Mouse (Mus musculus) left cerebral cortex, postnatal 10 days (tissue): ENCODE data around the gene Zfp414. TPM values are rescaled to one million over a fixed set of nuclear protein-coding genes. Genes with fewer than 3 reads are reported as not detected.
"Not testable (repeated sequence)": the region's sequence is repeated elsewhere in the genome, so short reads cannot be mapped to it uniquely, and the experiment has no call there.

Source experiments
- DNase-seq, 2 experiments: peaks; one replicate each; pipeline ENCODE4 v3.0.0; 2021 to 2022; ENCODE audit warnings: low spot score in 2 of 2, mixed read lengths in 1 of 2; ENCODE audit errors: extremely low spot score in 1 of 2
- intact Hi-C: fragments of 180-260 bp; cut with DNase I; formaldehyde crosslinking; loops from one replicate; pipeline ENCODE4 v1.15.1; 2025
- total RNA-seq, 2 experiments: library from RNA; stranded (reverse); gene quantifications; 2 replicates each; pipeline ENCODE4 v1.2.3; 2021

Zfp414 gene
- total RNA-seq = 10 to 100 TPM; 46.5 to 47.5 TPM

- intact Hi-C loops = no loop called here
Measured at GRCm38 (mm10) chr17:33628621-33629486, at the start of gene Zfp414. TSS of gene Zfp414 (plus strand) at chr17:33629090.

GRCm38 (mm10) chr17:33584061-33584460, 44.8 kb upstream of the Zfp414 start:
- no peak for DNase-seq
- intact Hi-C loops = no loop called here

More at GRCm38 (mm10) chr17:33628621-33629486, at the start of gene Zfp414:
- peak; percentile 89 to 93 for DNase-seq

GRCm38 (mm10) chr17:33586011-33586410, 42.9 kb upstream of the Zfp414 start:
- intact Hi-C loops = no loop called here
- no peak for DNase-seq

GRCm38 (mm10) chr17:33597271-33597670, 31.6 kb upstream of the Zfp414 start:
- intact Hi-C loops = no loop called here
- DNase-seq = no peak

- intact Hi-C loops = no loop called here
Measured at GRCm38 (mm10) chr17:33598506-33598905, 30.4 kb upstream of the Zfp414 start.

GRCm38 (mm10) chr17:33599836-33600475, 28.9 kb upstream of the Zfp414 start:
- DNase-seq = no peak

More at GRCm38 (mm10) chr17:33598506-33598905, 30.4 kb upstream of the Zfp414 start:
- DNase-seq = no peak

GRCm38 (mm10) chr17:33600831-33601230, 28.1 kb upstream of the Zfp414 start:
- DNase-seq = no peak
- intact Hi-C loops = no loop called here

More at GRCm38 (mm10) chr17:33599836-33600475, 28.9 kb upstream of the Zfp414 start:
- intact Hi-C loops = no loop called here

GRCm38 (mm10) chr17:33601947-33602346, 26.9 kb upstream of the Zfp414 start:
- intact Hi-C loops = no loop called here
- no peak for DNase-seq

GRCm38 (mm10) chr17:33607273-33607672, 21.6 kb upstream of the Zfp414 start:
- DNase-seq = no peak

GRCm38 (mm10) chr17:33610548-33610947, 18.3 kb upstream of the Zfp414 start:
- intact Hi-C loops = no loop called here
- DNase-seq = no peak

More at GRCm38 (mm10) chr17:33607273-33607672, 21.6 kb upstream of the Zfp414 start:
- intact Hi-C loops = no loop called here

- intact Hi-C loops, DNase-seq: not testable (repeated sequence)
Measured at GRCm38 (mm10) chr17:33613726-33614125, 15.2 kb upstream of the Zfp414 start.

GRCm38 (mm10) chr17:33627281-33627680, 1.6 kb upstream of the Zfp414 start:
- intact Hi-C loops = no loop called here
- no peak for DNase-seq

GRCm38 (mm10) chr17:33629487-33630125, 716 bp downstream of the Zfp414 start:
- intact Hi-C loops = no loop called here

GRCm38 (mm10) chr17:33630171-33630895, 1.4 kb downstream of the Zfp414 start:
- no peak for DNase-seq
- intact Hi-C loops = no loop called here

More at GRCm38 (mm10) chr17:33629487-33630125, 716 bp downstream of the Zfp414 start:
- peak in 1 of 2 experiments; percentile 31 for DNase-seq

GRCm38 (mm10) chr17:33631236-33631635, 2.3 kb downstream of the Zfp414 start:
- DNase-seq = peak in 1 of 2 experiments; percentile 36
- intact Hi-C loops = no loop called here

- intact Hi-C loops = no loop called here
Measured at GRCm38 (mm10) chr17:33631796-33632195, 2.9 kb downstream of the Zfp414 start.

GRCm38 (mm10) chr17:33637038-33637437, 8.1 kb downstream of the Zfp414 start:
- intact Hi-C loops = no loop called here
- peak; percentile 40 to 56 for DNase-seq

More at GRCm38 (mm10) chr17:33631796-33632195, 2.9 kb downstream of the Zfp414 start:
- DNase-seq = peak in 1 of 2 experiments; percentile 51

- intact Hi-C loops = no loop called here
- DNase-seq = no peak
Measured at GRCm38 (mm10) chr17:33637516-33638276, 8.8 kb downstream of the Zfp414 start, which contains the start of gene Pram1. TSS of gene Pram1 (plus strand) at chr17:33638056.
